Mouse (Mus musculus): Measurements from ENCODE around the gene Sbk2. TPM values are rescaled to one million over a fixed set of nuclear protein-coding genes. Genes with fewer than 3 reads are reported as not detected.

Gene Sbk2
- total RNA-seq, 2 experiments from 2014 or later, result 0.96 to 2.5 TPM

DNA sequence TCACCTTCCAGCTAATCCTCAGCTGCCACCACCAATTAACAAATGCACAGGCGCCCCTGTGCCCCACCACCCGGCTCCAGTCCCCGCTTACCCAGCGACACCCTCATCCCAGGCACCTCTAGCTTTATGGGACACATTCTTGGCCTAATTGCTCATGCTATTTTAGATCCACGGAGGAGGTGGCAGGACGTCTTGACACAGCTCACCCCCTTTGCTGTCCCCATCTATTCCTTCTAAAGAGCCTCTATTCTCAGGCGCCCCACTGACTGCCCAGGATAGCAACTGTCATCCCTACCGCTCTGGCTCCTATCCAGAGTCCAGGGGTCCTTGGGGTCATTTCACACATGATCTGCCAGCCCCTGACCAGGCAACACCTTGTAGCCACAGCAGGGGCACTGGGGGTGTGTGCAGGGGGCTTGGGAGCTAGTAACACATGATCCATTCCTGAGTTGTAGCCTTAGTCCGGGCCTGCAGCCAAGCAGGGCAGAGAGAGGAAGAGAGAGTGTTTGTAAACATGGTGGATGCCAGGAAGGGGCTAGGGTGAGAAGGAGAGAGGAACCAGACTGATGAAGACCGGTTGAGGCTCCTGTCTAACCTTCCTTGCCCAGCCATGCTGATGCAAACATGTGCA lies 10.3 kb downstream of the Sbk2 start:
- DNase-seq (ENCODE audit: low spot score in 2 of 2), result no peak

DNA sequence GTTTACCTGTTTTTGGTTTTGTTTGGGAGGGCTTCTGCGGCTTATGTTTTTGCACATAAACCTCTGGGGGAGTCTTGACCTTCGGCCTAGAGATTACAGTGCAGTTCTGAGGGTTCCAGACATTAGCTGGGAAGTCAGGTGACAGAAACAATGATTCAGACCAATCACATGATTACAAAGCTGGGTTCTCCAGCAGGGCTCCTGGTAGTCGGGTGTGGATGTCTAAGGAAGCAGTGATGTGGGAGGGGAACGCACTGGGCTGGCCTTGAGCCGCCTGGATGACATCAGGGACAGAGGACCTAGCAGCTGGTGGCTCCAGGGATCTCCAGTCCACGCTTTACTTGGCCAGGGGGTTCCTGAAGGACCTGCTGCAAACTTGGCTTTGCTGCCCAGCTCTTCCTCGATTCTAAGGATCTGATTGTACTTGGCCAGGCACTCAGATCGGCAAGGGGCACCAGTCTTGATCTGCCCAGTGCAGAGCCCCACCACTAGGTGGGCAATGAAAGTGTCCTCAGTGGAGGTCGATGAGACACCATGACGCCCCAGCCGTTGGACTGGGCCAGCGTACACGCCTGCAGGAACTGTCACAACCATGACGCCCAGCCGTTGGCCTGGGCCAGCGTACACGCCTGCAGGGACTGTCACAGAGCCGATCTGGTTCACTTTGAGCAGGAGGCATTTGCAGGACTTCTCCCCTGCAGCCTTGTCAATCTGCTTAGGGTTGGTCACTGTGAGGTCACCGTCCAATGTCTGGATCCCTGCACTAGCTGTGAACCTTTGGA lies 13.5 kb downstream of the Sbk2 start:
- no peak for DNase-seq (ENCODE audit: low spot score in 2 of 2)

DNA sequence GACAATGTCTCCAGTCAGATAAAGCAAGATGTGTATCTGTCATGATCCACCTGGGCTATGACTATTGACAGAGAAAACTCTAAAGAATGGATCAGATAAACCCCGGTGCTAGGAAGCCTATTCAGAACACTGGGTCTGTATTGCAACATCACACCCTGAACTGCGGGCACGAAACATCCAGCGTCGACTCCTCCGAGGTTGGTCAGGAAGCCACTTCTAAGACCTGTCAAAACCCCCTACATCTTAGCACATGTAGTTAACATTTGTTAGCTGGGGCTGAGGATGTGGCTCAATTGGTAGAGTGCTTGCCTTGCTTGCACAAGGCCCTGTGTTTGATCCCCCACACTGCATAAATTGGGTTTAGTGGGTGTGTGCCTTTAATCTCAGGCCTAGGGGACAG lies 15.8 kb downstream of the Sbk2 start:
- DNase-seq (ENCODE audit: low spot score in 2 of 2), result no peak

DNA sequence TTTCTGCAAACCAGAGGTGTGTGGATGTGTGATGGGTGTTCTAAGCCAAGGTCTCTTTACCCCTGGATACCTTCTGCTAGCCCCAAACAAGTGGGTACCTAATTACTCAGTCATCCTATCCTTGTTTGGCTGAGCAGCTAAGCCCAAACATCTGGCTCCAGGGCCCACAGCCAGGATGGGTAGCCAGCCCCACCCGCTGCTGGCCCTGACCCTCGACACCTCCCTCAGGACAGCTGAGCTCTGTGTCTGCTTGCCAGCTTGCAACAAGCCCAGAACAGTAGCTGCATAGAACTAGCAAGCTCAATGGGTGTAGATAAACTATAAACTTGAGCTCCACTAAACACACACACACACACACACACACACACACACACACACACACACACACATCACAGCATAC lies 16.4 kb downstream of the Sbk2 start:
- DNase-seq (ENCODE audit: low spot score in 2 of 2), result no peak

DNA sequence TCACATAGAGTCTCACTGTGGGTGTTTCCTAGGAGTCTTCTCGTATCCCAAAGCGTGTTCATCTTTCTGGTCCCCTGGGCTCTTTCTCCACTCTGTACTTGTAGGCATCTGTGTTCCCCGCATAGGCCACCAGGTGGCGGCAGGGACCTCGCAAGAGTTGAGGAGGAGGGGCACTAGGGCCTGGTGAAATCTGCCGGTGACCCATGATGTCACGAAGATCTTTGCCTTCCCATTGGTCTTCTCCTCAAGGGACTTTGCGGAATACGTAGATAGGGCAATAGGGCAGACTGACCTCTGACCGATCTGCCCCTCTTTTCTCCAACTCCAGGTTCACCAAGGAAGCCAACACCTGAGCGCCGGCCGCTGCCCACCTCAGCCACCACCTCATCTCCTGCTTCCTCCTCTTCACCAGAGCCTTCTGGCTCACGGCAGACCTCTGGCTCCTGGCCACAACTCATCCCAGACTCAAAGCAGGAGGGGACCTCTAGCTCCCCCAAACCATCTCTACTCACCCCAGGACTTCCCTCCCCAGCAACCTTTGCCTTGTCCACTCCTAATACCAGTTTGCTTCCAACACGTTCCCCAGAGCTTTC lies 20.9 kb downstream of the Sbk2 start:
- DNase-seq (ENCODE audit: low spot score in 2 of 2), result peak; percentile 95 to 96

DNA sequence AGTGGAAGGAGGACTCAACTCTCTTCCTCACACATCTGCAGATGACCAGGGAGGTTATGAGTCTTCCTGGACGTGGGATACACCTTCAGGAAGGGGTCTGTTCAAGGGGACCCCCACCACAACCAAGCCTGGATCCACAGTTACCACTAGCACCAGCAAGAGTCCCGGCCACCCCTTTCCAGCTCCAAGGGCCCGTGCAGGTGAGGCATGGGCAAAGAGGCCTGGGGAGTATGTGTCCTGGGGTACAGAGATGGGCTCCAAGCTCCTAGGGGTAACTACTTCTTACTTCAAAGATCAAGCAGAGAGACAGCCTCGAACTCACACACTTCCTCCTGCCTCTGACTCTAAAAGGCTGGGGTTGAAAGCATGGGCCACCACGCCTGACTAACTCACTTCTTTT lies 21.5 kb downstream of the Sbk2 start:
- no peak for DNase-seq (ENCODE audit: low spot score in 2 of 2)

DNA sequence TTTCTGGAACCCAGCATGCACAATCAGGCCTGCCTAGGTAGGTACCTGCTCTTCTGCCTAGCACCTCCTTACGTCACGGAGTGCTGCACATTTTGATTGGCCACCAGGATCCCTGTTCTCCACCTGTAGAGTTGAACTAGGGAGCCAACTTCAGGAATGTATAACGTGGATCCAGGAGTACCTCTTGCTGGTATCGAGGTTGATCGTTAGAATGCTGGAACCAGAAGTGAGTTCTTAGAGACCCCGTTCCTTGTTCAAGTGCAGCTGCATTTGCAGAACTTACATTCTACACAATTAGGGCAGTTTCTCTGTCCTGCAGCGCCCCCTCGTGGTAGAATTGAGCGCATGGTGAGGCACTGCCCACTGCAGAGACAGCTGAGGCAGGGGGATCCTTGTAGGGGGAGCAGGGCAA lies 24.1 kb downstream of the Sbk2 start:
- peak; percentile 86 to 87 for DNase-seq (ENCODE audit: low spot score in 2 of 2)

DNA sequence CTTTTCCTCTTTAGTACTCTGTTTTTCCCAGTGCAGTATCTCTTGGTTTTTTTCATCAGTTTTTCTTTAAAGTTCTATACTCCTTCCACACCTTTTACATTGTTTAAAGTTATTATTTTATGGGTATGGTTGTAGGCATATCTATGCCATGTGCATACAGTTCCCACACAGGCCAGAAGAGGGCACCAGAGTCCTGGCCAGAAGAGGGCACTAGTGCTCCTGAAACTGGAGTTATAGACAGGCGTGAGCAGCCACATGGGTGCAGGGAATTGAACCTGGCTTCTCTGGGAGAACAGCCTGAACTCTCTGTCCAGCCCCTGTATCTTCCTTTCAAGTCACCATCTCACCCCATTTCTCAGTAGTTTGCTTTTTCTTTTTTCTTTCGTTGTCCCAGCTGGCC lies 25.8 kb downstream of the Sbk2 start:
- DNase-seq (ENCODE audit: low spot score in 2 of 2), result peak; percentile 77 to 78

DNA sequence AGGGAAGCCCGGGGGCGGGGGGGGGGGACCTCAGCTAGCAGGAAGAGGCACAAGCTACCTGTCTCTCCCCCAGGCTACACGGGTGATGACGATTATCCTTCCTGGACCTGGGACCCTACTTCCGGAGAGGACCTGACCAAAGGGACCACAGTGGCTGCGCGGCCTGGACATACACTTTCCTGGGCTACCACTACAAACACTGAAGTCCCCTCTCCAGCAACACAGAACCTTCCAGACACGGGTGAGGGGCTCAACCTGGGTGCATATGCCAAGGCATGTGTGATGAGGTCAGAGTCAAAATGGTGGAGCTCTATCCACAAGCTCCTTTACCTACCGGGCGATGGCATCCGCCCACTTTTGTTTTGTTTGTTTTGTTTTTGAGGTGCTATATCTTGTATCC lies 26.8 kb downstream of the Sbk2 start:
- DNase-seq (ENCODE audit: low spot score in 2 of 2), result no peak

DNA sequence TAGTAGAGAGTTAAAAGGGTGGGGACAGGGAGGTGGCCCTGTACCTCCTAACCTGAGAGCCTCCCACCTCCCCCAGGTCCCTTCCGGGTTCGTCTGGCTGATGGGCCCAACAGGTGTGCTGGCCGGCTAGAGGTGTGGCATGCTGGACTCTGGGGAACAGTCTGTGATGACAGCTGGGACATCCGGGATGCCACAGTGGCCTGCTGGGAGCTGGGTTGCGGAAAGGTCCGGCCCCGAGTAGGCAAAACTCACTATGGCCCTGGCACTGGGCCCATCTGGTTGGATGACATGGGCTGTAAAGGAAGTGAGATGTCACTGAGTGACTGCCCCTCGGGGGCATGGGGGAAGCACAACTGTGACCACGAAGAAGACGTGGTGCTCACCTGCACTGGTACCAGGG lies 27.4 kb downstream of the Sbk2 start:
- DNase-seq (ENCODE audit: low spot score in 2 of 2), result no peak

DNA sequence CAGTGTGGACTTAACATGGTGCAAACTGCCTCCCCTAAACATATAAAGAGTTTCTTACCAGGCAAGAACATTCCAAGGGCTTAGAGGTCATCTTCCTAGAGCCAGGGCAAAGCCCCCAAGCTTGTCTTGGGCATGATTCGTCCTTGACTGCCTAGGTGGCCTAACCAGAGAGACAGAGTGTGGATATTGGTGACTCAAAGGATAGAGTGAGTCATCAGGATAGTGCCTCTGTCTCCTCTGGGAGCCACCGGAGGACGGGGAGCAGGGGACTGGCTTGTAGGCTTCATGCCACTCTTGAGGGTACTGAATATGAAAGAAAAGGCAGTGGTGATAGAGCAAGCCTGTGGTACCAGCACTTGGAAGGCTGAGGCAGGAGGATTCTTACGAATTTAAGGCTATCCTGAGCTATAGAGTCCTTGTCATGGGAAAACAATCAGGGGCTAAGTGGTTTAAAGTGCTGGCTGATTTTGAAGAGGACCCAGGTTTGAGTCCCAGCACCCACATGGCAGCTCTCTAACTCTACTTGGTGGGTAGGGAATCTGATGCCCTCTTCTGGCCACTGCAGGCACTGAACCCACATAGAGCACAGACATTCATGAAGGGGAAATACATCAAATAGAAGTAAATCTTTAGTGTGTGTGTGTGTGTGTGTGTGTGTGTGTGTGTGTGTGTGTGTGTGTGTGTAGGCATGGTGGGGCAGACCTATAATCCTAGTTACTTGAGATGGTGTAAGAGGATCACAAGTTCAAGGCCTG lies 29.9 kb downstream of the Sbk2 start:
- no peak for DNase-seq (ENCODE audit: low spot score in 2 of 2)

DNA sequence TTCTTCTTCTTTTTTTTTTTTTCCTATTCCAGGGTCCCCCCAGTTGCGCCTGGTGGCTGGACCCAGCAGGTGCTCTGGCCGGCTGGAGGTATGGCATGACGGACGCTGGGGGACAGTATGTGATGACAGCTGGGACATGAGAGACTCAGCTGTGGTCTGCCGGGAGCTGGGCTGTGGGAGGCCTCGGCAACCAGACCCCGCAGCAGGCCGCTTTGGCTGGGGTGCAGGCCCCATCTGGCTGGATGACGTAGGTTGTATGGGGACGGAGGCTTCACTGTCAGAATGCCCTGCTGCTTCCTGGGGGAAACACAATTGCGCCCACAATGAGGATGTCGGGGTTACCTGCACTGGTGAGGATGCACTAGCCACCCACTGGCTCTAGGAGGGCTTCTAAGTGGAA lies 31.1 kb downstream of the Sbk2 start:
- DNase-seq (ENCODE audit: low spot score in 2 of 2), result no peak

DNA sequence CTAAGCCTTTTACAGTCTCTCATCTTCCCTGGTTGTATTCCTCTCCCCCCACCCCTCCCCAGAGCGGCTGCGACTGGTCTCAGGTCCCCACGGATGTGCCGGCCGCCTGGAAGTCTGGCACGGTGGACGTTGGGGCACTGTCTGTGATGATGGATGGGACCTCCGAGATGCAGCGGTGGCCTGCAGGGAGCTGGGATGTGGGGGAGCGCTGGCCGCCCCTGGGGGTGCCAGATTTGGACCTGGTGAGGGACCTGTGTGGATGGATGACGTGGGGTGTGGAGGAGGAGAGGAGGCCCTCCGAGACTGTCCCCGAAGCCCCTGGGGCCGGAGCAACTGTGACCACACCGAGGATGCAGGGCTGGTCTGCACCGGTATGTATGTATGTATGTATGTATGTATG lies 35.9 kb downstream of the Sbk2 start:
- no peak for DNase-seq (ENCODE audit: low spot score in 2 of 2)

DNA sequence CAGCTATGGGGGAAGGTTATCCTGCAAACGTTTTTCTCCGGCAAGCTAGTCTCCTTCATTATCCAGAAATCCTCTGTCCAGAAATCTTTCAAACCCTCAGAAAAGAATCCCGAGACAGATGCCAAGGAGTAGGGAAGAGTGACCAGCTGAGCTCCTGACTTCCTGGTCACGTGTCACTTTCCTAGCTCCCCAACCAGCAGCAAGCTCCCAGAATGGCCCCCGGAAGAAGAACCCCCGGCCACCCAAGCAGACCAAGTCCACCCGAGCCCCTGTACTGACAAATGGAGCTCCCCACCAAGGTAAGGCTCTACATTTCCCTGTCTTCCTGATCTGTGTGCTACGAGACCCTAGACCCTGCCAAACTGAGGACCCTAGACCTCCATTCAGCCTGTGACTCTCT lies 36.5 kb downstream of the Sbk2 start:
- no peak for DNase-seq (ENCODE audit: low spot score in 2 of 2)

DNA sequence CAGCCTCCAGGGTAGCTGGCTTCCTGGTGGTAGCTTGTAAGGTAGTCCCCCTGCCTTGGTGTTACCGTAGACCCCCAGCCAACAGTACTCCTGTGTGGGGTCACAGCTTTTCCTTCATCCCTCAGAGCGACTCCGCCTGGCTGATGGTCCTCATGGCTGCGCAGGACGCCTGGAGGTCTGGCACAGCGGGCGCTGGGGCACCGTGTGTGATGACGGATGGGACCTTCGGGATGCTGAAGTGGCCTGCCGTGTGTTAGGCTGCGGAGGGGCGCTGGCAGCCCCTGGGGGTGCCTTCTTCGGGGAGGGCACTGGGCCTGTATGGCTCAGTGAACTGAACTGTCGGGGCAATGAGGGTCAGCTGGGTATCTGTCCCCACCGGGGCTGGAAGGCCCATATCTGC lies 37.4 kb downstream of the Sbk2 start:
- no peak for DNase-seq (ENCODE audit: low spot score in 2 of 2)

DNA sequence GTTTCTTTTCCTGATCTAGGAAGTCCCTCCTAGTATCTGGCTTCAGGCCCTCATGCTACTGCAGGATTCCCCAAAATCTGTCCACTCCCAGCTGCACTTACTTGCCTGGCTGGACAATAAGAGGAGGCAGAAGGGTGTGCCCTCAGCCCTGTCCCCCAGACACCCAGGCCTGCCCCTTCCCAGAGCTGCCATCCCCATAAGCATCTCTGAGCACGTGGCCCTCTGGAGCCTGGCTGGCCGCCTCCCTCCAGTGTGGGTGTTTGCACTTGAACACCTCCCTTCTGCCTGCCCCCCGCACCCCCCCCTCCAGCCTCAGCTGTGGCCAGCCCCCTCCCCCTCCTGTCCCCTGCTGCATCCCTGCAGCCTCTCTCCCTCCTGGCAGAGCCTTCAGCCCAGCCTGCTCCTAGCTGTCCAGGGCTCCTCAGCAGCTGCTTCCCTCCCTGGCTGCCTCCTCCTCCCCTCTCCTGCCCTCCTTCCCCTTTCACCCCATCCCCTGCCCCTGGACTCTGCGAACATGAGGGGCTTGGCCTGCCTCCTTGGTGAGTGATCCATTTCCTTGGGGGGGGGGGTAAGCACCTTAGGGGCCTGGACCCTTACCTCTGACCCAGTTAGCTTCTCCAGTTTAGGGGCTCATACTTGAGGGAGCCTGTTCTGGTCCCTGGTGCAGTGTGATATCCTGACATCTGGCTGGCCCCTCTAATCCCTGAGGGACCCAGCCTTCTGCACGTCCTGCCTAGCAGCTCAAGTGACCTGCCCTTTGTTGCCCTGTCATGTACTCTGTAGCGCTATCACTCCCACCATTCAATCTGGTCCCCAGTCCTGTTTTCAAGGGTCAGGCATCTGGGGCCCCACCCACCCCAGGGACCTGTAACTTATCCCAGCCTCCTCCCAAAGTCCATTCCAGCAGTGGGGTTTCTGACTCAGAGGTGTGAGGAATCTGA lies 38.5 kb downstream of the Sbk2 start, which contains the start of gene Ssc5d:
Gene Ssc5d (plus strand): TSS at position 345 of the 941 bp plus-strand sequence.
- DNase-seq (ENCODE audit: low spot score in 2 of 2), result no peak

DNA sequence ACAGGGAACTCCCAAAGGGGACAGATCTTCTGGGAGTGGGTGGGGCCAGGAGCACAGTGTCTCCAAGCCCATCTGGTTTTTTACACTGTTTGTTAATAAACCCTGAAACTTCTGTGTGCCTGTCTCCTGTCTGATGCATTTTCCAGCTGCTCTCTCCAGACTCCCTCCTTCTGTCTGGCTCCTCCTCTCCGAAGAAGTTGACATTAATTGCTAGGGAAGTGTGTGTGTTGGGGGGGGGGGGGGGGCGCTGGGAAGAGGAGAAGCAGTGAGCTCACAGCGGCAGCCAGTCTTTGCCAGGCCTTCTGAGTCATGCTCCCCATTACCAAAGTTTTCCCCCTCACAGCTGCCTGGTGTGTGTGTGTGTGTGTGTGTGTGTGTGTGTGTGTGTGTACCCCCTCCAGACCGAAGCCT lies 39.3 kb downstream of the Sbk2 start:
- DNase-seq (ENCODE audit: low spot score in 2 of 2), result no peak

DNA sequence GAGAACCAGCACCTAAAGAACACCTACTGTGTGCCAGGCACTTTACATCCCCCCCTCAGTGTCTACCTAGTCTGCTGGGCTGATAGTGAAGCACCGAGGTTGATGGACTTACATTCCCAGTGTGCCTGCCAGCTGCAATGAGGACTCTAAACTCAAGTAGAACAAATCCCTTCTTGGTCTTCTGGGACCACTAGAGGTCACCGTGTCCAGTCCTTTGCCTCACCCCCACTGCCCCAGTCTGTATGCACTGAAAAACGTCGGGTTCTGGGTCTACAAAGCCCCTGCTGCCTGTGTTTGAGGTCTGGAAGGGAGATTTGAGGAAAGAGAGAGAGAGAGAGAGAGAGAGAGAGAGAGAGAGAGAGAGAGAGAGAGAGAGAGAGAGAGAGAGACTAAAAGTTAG lies 39.7 kb downstream of the Sbk2 start:
- DNase-seq (ENCODE audit: low spot score in 2 of 2), result no peak

DNA sequence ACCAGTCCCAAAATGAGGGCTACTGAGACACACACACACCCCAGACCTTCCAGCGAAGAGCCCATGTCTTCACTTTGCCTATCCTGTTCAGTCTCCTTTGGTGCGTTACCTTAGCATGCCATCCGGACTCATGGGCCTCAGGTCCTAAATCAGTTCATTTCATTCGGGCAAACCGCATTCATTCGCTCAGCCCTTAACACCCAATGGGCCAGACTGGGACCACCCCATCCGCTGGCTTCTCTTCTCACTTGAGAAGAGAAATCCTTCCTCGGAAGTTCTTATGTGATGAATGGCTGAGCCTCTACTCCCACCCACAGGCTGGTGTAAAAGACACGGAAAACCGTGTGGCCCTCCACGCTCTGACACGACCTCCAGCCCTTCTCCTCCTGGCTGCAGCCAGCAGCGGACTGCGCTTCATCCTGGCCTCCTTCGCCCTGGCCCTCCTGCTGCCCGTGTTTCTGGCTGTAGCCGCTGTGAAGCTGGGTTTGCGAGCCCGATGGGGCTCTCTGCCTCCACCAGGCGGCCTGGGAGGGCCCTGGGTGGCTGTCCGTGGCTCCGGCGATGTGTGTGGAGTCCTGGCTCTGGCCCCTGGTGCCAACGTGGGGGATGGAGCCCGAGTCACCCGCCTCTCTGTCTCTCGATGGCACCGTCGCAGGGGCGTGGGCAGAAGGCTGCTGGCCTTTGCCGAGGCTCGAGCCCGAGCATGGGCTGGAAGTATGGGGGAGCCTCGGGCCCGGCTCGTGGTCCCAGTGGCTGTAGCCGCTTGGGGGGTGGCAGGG lies 40.4 kb downstream of the Sbk2 start:
- peak; percentile 46 to 48 for DNase-seq (ENCODE audit: low spot score in 2 of 2)
